Mouse (Mus musculus) ES-Bruce4 (cell line): ENCODE measurements around the gene Bckdha. TPM values are rescaled to one million over a fixed set of nuclear protein-coding genes. Genes with fewer than 3 reads are reported as not detected.

ENCODE experiments used
- H3K27ac ChIP-seq: 2 replicates; pipeline ENCODE4 v1.5.1; 2012; ENCODE audit warnings: low read length, inconsistent platforms; ENCODE audit not compliant: insufficient read depth
- H3K27me3 ChIP-seq: 2 replicates; pipeline ENCODE4 v1.6.1; 2012; ENCODE audit warnings: mild to moderate bottlenecking, low read length, inconsistent platforms; ENCODE audit not compliant: control insufficient read depth, poor library complexity, insufficient read depth, severe bottlenecking
- H3K36me3 ChIP-seq: 2 replicates; pipeline ENCODE4 v1.6.1; 2012; ENCODE audit warnings: inconsistent platforms, mild to moderate bottlenecking, low read length, moderate library complexity; ENCODE audit not compliant: control insufficient read depth, poor library complexity, insufficient read depth, severe bottlenecking
- H3K4me1 ChIP-seq: one replicate; pipeline ENCODE4 v1.8.1; 2011; ENCODE audit warnings: low read length; ENCODE audit not compliant: control insufficient read depth, insufficient read depth
- H3K4me3 ChIP-seq: 2 replicates; pipeline ENCODE4 v1.5.1; 2011; ENCODE audit warnings: low read depth, mild to moderate bottlenecking, low read length
- H3K9ac ChIP-seq: 2 replicates; pipeline ENCODE4 v1.6.1; 2012; ENCODE audit warnings: low read depth, mild to moderate bottlenecking, inconsistent platforms; ENCODE audit not compliant: poor library complexity, severe bottlenecking
- H3K9me3 ChIP-seq: replicated peaks from 2 replicates; pipeline ENCODE4 v1.6.1; 2012; ENCODE audit warnings: mild to moderate bottlenecking, low read length, inconsistent platforms; ENCODE audit not compliant: control insufficient read depth, poor library complexity, insufficient read depth, severe bottlenecking
- CTCF ChIP-seq: IDR thresholded peaks from one replicate; pipeline ENCODE4 v1.8.1; 2011; ENCODE audit warnings: low read depth, low read length
- EP300 ChIP-seq: IDR thresholded peaks from 2 replicates; pipeline ENCODE4 v1.6.1; 2011; ENCODE audit warnings: low read depth, low read length; ENCODE audit not compliant: insufficient read depth
- POLR2A ChIP-seq: IDR thresholded peaks from one replicate; pipeline ENCODE4 v1.8.1; 2011; ENCODE audit warnings: low read length; ENCODE audit not compliant: insufficient read depth
- polyA plus RNA-seq: library from polyadenylated mRNA; stranded (reverse); fragments of >200 nt; gene quantifications from 2 replicates; pipeline ENCODE4 v1.2.4, GENCODE M21; 2011; ENCODE audit warnings: low read depth; ENCODE audit not compliant: missing spikeins, insufficient read depth, insufficient read length

The Bckdha gene
- polyA plus RNA-seq: 26.1 and 26.9 TPM in 2 replicates

- no peak within 1 kb of the TSS for H3K27ac ChIP-seq
- H3K36me3 ChIP-seq: peaks cover 22% of the 10 kb centered on the region
- peak within 1 kb of the TSS; percentile 81 for H3K4me3 ChIP-seq
- TF ChIP-seq POLR2A (peak; percentile 46), EP300 (no peak)
- H3K9ac ChIP-seq: peak within 1 kb of the TSS; percentile 65
- H3K9me3 ChIP-seq: no peaks in the 10 kb centered on the region
- H3K27me3 ChIP-seq: no peaks in the 10 kb centered on the region
- H3K4me1 ChIP-seq: no peaks in the 10 kb centered on the region
These were observed at the start of gene Bckdha, which contains the start of gene Exosc5 for GRCm38 (mm10) chr7:25658657-25659472. TSS of gene Bckdha (minus strand) at chr7:25658981. TSS of gene Exosc5 (plus strand) at chr7:25659164.

DNA sequence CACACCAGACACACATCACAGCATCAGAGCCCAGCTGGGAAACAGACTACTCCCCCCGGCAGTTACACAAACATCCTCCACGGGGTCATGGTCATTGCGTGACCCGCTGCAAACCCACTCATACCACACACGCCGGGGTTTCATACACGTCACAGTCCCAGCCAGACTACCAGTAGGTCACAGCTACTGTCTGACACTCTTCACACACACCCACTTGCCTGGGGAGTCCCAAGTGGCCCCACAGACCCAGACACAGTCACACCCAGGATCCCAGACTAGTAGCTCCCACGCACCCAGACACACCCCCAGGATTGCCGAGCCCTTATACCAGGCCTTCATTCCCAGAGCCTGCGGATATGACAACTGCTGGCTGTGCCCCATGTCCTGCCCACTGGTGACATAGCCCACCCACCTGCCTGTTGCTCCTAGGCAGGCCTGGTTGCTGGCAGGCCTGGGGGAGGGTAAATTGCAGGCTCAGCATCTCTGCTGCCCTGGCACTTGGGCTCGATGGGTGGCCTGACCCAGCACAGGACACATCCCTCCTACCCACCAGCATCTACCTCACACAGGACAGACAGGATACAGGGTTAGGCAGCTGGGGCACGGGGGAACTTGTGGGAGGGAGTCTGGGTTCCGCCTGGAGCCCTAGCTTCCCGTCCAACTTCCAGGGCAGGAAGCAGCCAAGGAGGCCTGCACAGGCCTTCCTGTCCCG lies 49.0 kb upstream of the Bckdha start:
- H3K36me3 ChIP-seq: no peaks in the 10 kb centered on the region
- H3K9me3 ChIP-seq: no peaks in the 10 kb centered on the region
- H3K4me3 ChIP-seq: peak overlapping the region; percentile 13; the same call in 1 of the 2 replicates
- no peak overlapping the region for H3K27ac ChIP-seq
- H3K4me1 ChIP-seq: no peaks in the 10 kb centered on the region
- peak overlapping the region; percentile 33; the same call in 1 of the 2 replicates for H3K9ac ChIP-seq
- TF ChIP-seq CTCF (no peak), POLR2A (no peak), EP300 (no peak)
- H3K27me3 ChIP-seq: no peaks in the 10 kb centered on the region

- Histone ChIP-seq H3K27me3 (no peaks in the 10 kb centered on the region), H3K4me3 (no peak overlapping the region), H3K9ac (no peak overlapping the region), H3K4me1 (no peaks in the 10 kb centered on the region), H3K9me3 (0 out of 2 replicates have a peak, but pooled peaks cover 3% of the 10 kb centered on the region), H3K36me3 (no peaks in the 10 kb centered on the region), H3K27ac (no peak overlapping the region)
- TF ChIP-seq POLR2A: no peak
- no peak for TF ChIP-seq CTCF
- TF ChIP-seq EP300: no peak
These were observed 47.9 kb upstream of the Bckdha start for GRCm38 (mm10) chr7:25706578-25707170.

GRCm38 (mm10) chr7:25705801-25706251 lies 47.0 kb upstream of the Bckdha start:
- no peak overlapping the region for H3K4me3 ChIP-seq
- H3K27me3 ChIP-seq: no peaks in the 10 kb centered on the region
- no peak overlapping the region for H3K27ac ChIP-seq
- no peaks in the 10 kb centered on the region for H3K4me1 ChIP-seq
- TF ChIP-seq POLR2A (no peak), CTCF (no peak), EP300 (no peak)
- 0 out of 2 replicates have a peak, but pooled peaks cover 3% of the 10 kb centered on the region for H3K9me3 ChIP-seq
- H3K36me3 ChIP-seq: no peaks in the 10 kb centered on the region
- H3K9ac ChIP-seq: no peak overlapping the region

DNA sequence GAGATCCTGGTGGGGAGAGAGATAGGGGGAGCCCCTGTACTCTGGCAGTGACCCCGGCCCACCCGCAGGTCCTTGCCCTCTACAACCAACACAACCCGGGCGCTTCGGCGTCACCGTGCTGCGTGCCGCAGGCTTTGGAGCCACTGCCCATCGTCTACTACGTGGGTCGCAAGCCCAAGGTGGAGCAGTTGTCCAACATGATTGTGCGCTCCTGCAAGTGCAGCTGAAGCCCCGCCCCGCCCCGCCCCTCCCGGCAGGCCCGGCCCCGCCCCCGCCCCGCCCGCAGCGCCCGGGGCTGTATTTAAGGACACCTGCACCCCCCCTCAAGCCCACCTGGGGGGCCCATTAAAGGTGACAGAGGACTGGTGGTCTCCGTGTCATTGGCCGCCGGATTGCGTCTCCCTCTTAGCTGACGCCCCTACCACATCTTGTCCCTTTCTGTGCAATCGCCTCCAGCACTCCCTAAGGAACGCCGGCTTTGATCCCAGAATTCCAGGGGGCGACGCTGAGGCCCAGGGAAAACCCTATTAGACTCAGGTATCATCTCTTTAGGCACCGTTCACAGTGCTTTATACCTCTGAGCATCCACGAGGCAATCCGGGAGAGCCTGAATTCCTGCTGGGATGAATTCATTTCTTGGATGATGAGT lies 46.1 kb upstream of the Bckdha start:
- Histone ChIP-seq H3K4me3 (peak overlapping the region; percentile 79), H3K27me3 (no peaks in the 10 kb centered on the region), H3K36me3 (no peaks in the 10 kb centered on the region), H3K4me1 (no peaks in the 10 kb centered on the region), H3K9me3 (0 out of 2 replicates have a peak, but pooled peaks cover 3% of the 10 kb centered on the region), H3K9ac (peak overlapping the region; percentile 33; the same call in 1 of the 2 replicates), H3K27ac (peak overlapping the region; percentile 15; the same call in 1 of the 2 replicates)
- no peak for TF ChIP-seq CTCF
- no peak for TF ChIP-seq EP300
- no peak for TF ChIP-seq POLR2A
